Mouse (Mus musculus) urinary bladder, adult 2 months (tissue): ENCODE measurements around the gene Ghrh. TPM values are rescaled to one million over a fixed set of nuclear protein-coding genes. Genes with fewer than 3 reads are reported as not detected.

Source experiments
- DNase-seq: peaks from one replicate; pipeline ENCODE4 v3.0.0; 2022; ENCODE audit warnings: low spot score
- polyA plus RNA-seq: library from polyadenylated mRNA; depleted of rRNA; stranded (reverse); fragments of >200 nt; gene quantifications from 2 replicates; pipeline ENCODE4 v1.2.3, GENCODE M21; 2012; rRNA removed

Ghrh gene
- polyA plus RNA-seq, 1 experiment = not detected

DNA sequence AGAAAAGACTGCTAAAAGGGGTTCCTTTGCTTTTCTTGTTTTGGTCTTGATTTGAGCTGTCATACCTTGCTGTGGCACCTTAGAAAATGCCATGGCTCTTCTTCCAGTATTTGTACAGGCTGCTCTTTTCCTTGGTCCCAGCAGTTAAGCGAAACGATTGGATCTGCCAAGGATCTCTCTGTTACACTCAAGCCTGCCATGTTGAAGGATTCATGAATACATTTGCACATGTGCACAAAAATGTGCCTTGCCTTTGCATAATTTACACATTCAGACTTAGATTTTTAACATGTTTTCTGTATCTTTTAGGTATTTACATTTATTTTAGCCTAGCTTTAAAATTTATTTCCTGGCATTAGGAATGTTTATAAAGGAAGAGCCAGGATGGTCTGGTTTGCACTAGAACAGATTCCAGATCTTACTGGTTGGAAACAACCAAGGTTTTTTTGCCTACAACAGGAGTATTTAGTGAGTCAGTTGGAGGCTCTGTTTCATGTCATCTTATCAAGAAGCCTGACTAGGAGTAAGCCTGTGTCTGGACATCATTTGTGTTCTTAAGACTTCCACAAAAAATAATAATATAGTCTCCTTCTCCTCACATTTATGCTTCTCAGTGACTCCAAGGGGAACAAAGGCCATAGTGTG lies 38.9 kb downstream of the Ghrh start:
- no peak for DNase-seq

DNA sequence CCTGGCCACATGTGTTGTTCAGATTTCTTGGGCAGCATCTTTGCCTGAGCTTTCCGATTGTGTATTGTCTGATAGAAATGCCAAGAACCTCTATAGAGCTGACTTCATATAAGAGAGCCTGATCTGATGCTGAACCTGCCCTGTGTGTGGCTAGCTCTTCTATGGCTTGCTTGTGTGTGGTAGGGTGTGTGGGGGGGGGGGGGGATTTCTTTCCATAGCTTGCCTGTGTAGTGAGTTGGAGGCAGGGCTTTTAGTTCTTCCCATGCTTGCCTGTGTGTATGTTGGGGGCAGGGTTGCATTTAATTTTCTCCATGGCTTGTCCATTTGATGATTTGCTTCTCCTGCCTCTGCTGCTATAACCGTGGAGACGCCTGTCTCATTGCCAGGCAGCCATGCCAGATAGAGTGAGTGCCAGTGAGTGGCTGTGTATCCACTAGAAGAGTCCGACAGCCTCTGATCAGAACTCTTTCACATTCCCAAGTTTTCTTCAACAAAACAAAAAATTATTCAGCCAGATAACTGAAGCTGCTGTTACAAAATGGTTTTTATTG lies 39.5 kb downstream of the Ghrh start:
- no peak for DNase-seq

DNA sequence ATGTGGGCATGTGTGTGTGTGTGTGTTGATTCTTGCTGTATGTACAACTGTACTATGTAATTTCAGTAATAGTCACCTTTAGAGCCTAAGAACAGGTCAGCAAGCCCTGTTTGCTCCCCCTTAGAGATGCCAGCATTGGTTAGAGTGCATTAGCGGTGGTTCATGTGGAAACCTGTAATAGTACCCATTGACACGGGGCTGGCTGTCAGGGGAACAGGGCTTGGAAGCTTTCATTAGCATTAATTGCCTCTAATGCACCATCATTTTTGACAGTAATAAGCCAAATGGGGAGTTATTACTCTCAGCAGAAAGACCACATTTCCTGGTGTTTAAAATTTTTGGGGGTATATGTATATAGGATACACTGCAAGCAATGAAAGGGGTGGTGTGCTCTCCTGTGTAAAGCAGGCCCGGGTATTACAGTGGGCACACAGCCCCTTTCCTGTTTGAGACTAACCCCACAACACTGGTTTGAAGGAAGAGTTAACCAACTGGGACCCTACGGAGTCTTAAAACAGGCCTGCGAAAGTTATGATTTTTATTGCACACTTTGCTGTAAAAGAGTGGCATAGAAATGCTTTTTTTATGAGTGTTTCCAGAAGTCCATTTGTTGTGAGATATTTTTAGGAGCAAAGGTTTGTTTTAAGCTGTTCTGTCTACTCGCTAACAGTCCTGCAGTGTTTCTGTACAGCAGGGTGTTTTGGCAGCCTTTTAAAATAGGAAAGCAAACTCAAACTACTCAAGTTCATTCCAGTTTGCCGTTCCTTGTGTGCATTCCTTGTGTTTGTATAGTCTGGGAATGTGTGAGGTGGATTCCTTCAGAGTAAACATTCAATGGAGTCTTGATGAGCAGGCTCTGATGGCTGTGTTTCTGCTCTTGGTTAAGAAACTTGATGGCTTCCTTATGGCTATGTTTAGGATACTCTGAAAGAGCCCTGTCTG lies 40.9 kb downstream of the Ghrh start:
- DNase-seq = no peak

DNA sequence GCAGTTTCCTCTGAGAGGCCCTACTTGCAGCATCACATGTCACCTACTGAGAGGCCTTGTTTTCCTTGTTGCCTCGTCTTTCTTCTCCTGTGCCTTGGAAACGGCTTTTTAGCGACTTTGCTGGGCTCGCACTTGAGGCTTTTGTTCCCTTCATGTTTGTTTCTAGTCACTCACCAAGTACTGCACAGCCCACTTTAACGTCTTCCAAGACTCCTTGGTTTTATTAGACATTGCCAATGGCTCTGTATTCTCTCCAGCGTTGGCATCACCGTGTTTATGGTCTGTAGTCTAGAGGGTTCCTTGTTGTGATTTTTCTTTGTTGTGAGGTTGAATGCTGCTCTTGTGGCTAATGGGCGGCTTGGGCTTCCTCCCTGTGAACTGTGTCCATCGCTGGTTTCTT lies 44.2 kb downstream of the Ghrh start:
- no peak for DNase-seq

DNA sequence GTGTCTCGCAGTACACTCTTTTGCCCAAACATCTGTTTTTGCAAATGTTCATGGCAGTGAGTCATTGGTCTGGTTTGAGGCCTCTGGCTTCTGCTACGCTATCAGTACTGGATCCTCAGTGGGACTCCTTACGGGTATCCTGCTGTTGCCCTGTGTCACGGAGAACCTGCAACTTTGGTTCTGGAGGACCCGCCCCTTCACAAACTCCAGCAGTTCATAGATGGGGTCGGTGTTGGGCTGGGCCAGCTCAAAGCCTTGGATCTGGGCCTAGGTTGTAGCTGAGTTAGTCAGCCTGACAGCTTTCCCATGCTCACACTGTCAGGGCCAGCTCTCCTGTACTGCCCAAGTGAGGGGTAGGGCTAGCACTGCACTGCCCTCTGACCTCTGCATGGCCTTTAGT lies 47.3 kb downstream of the Ghrh start:
- DNase-seq = no peak

DNA sequence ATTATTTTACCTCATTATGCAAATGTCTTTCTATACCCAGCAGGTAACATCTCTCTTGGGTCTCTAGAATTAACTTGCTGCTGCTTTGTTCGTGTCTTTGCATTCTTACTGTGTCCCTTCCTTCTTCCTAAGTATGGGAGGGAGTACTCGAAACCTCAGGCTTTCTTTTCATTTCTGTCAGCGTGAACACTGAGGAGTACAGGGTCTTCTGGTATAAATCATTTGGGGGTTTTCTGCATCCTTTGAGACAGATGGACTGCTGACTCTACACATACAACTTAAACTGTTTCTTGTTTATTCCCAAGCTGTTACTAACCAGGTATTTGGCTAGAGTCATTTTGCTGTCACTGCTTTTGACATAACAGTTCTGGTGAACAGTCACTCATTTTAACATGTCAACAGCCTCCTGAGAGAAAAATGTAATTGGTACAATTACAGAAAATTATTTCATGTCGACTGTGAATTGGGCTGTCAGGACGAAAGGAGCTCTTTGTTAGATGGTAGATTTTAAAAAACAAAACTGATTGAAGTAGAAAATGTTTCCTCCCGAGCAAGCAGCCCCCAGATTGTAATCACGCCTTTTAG lies 51.1 kb downstream of the Ghrh start:
- DNase-seq = no peak

DNA sequence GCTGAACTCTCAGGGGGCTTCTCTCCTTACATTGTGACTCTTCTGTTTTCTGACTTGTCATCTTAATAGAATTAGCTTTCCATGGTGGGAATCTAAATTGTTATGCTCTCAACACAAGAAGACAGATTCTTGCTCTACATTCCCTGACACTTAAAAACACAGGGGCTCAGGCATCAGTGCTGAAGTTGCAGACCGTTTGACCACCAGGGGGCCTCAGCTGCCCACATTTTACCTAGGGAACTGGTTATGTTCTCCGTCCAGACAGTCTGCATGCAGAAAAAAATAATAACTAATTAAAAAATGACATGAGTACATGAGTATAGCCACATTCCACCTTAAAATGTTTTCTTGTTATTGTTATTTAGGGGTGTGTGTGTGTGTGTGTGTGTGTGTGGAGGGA lies 55.2 kb downstream of the Ghrh start:
- peak; percentile 50 for DNase-seq

DNA sequence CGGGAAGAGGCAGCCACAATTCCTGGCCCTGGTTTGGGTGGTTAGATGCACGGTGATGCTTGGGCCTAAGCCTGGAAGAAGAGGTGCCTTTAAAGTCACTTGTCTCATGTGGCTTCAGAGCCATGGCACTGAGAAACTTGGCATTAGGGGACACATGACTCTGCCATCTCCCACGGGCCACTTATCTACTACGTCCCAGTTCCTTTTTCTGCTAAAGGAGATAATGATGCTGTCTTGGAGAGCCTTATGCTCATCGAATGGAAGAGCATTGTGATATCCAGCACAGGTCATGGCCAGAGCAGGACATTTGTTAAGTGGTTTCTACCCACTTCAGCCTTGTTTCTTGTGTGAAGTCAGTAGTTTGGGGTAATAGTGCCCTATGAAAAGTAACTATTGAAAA lies 58.3 kb downstream of the Ghrh start:
- DNase-seq = no peak

DNA sequence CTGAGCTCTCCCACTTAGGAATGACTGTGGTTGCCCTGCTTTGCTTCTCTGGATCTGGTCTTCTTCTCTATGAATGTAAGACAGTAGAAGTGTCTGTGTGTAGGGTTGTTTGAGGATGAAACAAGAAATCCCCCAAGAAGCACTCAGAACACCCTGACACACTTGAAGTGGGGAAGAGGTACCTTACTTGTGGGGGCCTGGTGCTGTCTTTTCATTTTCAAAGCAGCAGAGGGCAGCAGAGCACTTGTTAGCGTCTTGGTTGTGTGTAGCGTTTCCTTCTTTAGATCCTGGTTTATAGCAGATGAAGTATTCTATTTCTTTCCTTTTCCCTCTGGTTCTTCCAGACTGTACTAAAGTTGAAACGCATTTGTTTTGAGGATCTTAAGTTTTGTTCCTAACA lies 59.8 kb downstream of the Ghrh start:
- no peak for DNase-seq

DNA sequence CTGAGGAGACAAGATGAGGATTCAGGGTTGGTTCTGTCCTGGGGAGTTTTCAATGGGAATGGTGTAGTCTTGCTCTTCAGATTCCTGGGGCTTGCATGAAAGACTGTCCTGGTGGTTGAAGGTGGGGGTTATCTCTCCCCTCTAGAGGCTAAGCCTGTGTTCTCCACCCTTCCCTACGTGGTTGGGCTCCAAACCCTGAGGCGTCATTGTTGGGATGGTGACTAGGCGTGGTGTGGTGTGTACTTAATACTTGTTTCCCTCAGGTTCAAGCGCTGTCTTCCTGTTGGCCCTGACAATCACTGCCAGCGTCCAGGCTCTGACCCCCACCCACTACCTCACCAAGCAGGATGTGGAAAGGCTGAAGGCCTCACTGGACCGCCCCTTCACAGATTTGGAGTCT lies 64.0 kb downstream of the Ghrh start:
- no peak for DNase-seq

Other genes starting within 250 kb of the Ghrh start
- gene Samhd1, start 212.2 kb downstream of the Ghrh start, polyA plus RNA-seq = 57.2 and 77.9 TPM in 2 replicates
- 6.3 and 7.0 TPM in 2 replicates for gene Rbl1, start 143.0 kb downstream of the Ghrh start, polyA plus RNA-seq
- 185 and 189 TPM in 2 replicates for gene Rpn2, start 68.5 kb downstream of the Ghrh start, polyA plus RNA-seq
- gene Mroh8, start 68.0 kb downstream of the Ghrh start, polyA plus RNA-seq = 0.07 and 0.25 TPM in 2 replicates
- gene Manbal, start 20.1 kb upstream of the Ghrh start, polyA plus RNA-seq = 115 and 117 TPM in 2 replicates
- 63.4 and 72.7 TPM in 2 replicates for gene Src, start 70.9 kb upstream of the Ghrh start, polyA plus RNA-seq
- gene Nnat, start 212.6 kb upstream of the Ghrh start, polyA plus RNA-seq = 7.4 and 28.8 TPM in 2 replicates
- 58.7 and 61.9 TPM in 2 replicates for gene Blcap, start 223.8 kb upstream of the Ghrh start, polyA plus RNA-seq